Mouse (Mus musculus): ENCODE data around the gene Rdh8.
A peak's percentile ranks its signal among the peaks of the same experiment; 100 is the strongest.

- TF ChIP-seq POLR2A (IDR thresholded peaks at IDR 0.05; ENCODE audit: low read depth, low read length) (no peak), CTCF (IDR thresholded peaks at IDR 0.05; ENCODE audit: borderline replicate concordance, insufficient read depth, low read length) (peak; percentile 89)
Measured at GRCm38 (mm10) chr9:20830901-20831643, 12.8 kb downstream of the Rdh8 start.
